Mouse (Mus musculus): Measurements from ENCODE around the gene Gm38392. TPM values are rescaled to one million over a fixed set of nuclear protein-coding genes. Genes with fewer than 3 reads are reported as not detected.
"Not testable (repeated sequence)": the region's sequence is repeated elsewhere in the genome, so short reads cannot be mapped to it uniquely, and the experiment has no call there.

Gene Gm38392
- polyA plus RNA-seq, 1 experiment from 2014 or later, result not detected

- Histone ChIP-seq H3K4me2 (replicated peaks) (0 out of 2 replicates have a peak overlapping the region, but pooled peaks have one; percentile 86), H3K27ac (no peak overlapping the region), H3K4me1 (replicated peaks; ENCODE audit: control insufficient read depth, insufficient read depth, low read length) (peaks cover 17% of the 10 kb centered on the region), H3K9ac (no peak overlapping the region), H3K9me3 (ENCODE audit: control insufficient read depth, low read length) (no peaks in the 10 kb centered on the region), H3K27me3 (ENCODE audit: control insufficient read depth, insufficient read depth, low read length) (no peaks in the 10 kb centered on the region), H3K4me3 (replicated peaks; ENCODE audit: low read length) (no peak overlapping the region), H3K36me3 (replicated peaks; ENCODE audit: control insufficient read depth, insufficient read depth) (peaks cover 52% of the 10 kb centered on the region)
- DNase-seq (ENCODE audit: low spot score) (no peak), ATAC-seq (ENCODE audit: low FRiP score) (no peak)
- WGBS, result 93% methylated on average over 1 of the region's 1 CpGs
Measured at GRCm38 (mm10) chr3:88299172-88299571, 12.2 kb upstream of the Gm38392 start.

- H3K27ac ChIP-seq, result peak overlapping the region; percentile 90
- no peaks in the 10 kb centered on the region for H3K9me3 ChIP-seq (ENCODE audit: control insufficient read depth, low read length)
- no peak for DNase-seq (ENCODE audit: low spot score)
- H3K4me1 ChIP-seq (replicated peaks; ENCODE audit: control insufficient read depth, insufficient read depth, low read length), result peaks cover 17% of the 10 kb centered on the region
- H3K9ac ChIP-seq, result peak overlapping the region; percentile 77
- H3K4me2 ChIP-seq (replicated peaks), result peak overlapping the region; percentile 86
- no peaks in the 10 kb centered on the region for H3K27me3 ChIP-seq (ENCODE audit: control insufficient read depth, insufficient read depth, low read length)
- no peak for ATAC-seq (ENCODE audit: low FRiP score)
- peak overlapping the region; percentile 75 for H3K4me3 ChIP-seq (replicated peaks; ENCODE audit: low read length)
- under 1% methylated on average over 30 of the region's 30 CpGs for WGBS
- peaks cover 35% of the 10 kb centered on the region for H3K36me3 ChIP-seq (replicated peaks; ENCODE audit: control insufficient read depth, insufficient read depth)
Measured at GRCm38 (mm10) chr3:88297321-88297851, 10.4 kb upstream of the Gm38392 start.

- Histone ChIP-seq H3K27me3 (ENCODE audit: control insufficient read depth, insufficient read depth, low read length) (no peaks in the 10 kb centered on the region), H3K36me3 (replicated peaks; ENCODE audit: control insufficient read depth, insufficient read depth) (peaks cover 28% of the 10 kb centered on the region), H3K9ac (peak within 1 kb of the TSS; percentile 77), H3K4me3 (replicated peaks; ENCODE audit: low read length) (peak within 1 kb of the TSS; percentile 75), H3K4me1 (replicated peaks; ENCODE audit: control insufficient read depth, insufficient read depth, low read length) (peaks cover 17% of the 10 kb centered on the region), H3K9me3 (ENCODE audit: control insufficient read depth, low read length) (no peaks in the 10 kb centered on the region), H3K4me2 (replicated peaks) (peak within 1 kb of the TSS; percentile 86), H3K27ac (peak within 1 kb of the TSS; percentile 90)
- ATAC-seq (ENCODE audit: low FRiP score) (peak; percentile 99), DNase-seq (ENCODE audit: low spot score) (peak; percentile 98)
- under 1% methylated on average over 44 of the region's 44 CpGs for WGBS
Measured at GRCm38 (mm10) chr3:88296561-88297318, 9.7 kb upstream of the Gm38392 start, which contains the start of the genes Tsacc and Cct3. Tsacc (minus strand) TSS chr3:88296999. Cct3 (plus strand) TSS chr3:88297116.

- no peak for DNase-seq (ENCODE audit: low spot score)
- H3K9me3 ChIP-seq (ENCODE audit: control insufficient read depth, low read length), result no peaks in the 10 kb centered on the region
- H3K4me3 ChIP-seq (replicated peaks; ENCODE audit: low read length), result peak overlapping the region; percentile 75
- peak overlapping the region; percentile 62 for H3K9ac ChIP-seq
- H3K4me2 ChIP-seq (replicated peaks), result peak overlapping the region; percentile 70
- no peak for ATAC-seq (ENCODE audit: low FRiP score)
- H3K27me3 ChIP-seq (ENCODE audit: control insufficient read depth, insufficient read depth, low read length), result no peaks in the 10 kb centered on the region
- peaks cover 22% of the 10 kb centered on the region for H3K36me3 ChIP-seq (replicated peaks; ENCODE audit: control insufficient read depth, insufficient read depth)
- H3K27ac ChIP-seq, result peak overlapping the region; percentile 80
- H3K4me1 ChIP-seq (replicated peaks; ENCODE audit: control insufficient read depth, insufficient read depth, low read length), result peaks cover 17% of the 10 kb centered on the region
- WGBS, result 2% methylated on average over 12 of the region's 12 CpGs
Measured at GRCm38 (mm10) chr3:88296110-88296560, 9.1 kb upstream of the Gm38392 start.

GRCm38 (mm10) chr3:88295272-88295671 lies 8.3 kb upstream of the Gm38392 start:
- WGBS, result 78% methylated on average over 1 of the region's 1 CpGs
- Histone ChIP-seq H3K4me2 (replicated peaks) (peak overlapping the region; percentile 70), H3K36me3 (replicated peaks; ENCODE audit: control insufficient read depth, insufficient read depth) (peaks cover 14% of the 10 kb centered on the region), H3K4me3 (replicated peaks; ENCODE audit: low read length) (peak overlapping the region; percentile 75; the same call in 1 of the 2 replicates), H3K4me1 (replicated peaks; ENCODE audit: control insufficient read depth, insufficient read depth, low read length) (peaks cover 17% of the 10 kb centered on the region)
- H3K27me3 ChIP-seq (ENCODE audit: control insufficient read depth, insufficient read depth, low read length); DNase-seq (ENCODE audit: low spot score); ATAC-seq (ENCODE audit: low FRiP score); H3K9me3 ChIP-seq (ENCODE audit: control insufficient read depth, low read length); H3K27ac ChIP-seq; H3K9ac ChIP-seq: not testable (repeated sequence)

- Histone ChIP-seq H3K9me3 (ENCODE audit: control insufficient read depth, low read length) (no peaks in the 10 kb centered on the region), H3K4me1 (replicated peaks; ENCODE audit: control insufficient read depth, insufficient read depth, low read length) (peaks cover 6% of the 10 kb centered on the region; the same call in 1 of the 2 replicates), H3K9ac (no peak overlapping the region), H3K27ac (no peak overlapping the region), H3K27me3 (ENCODE audit: control insufficient read depth, insufficient read depth, low read length) (no peaks in the 10 kb centered on the region), H3K36me3 (replicated peaks; ENCODE audit: control insufficient read depth, insufficient read depth) (no peaks in the 10 kb centered on the region), H3K4me3 (replicated peaks; ENCODE audit: low read length) (no peak overlapping the region), H3K4me2 (replicated peaks) (no peak overlapping the region)
- ATAC-seq (ENCODE audit: low FRiP score), result no peak
- DNase-seq (ENCODE audit: low spot score), result no peak
- 52% methylated on average over 4 of the region's 4 CpGs for WGBS
Measured at GRCm38 (mm10) chr3:88291970-88292369, 5.0 kb upstream of the Gm38392 start.

GRCm38 (mm10) chr3:88288133-88288713 lies 1.2 kb upstream of the Gm38392 start:
- not testable (repeated sequence) for ATAC-seq (ENCODE audit: low FRiP score); H3K4me3 ChIP-seq (replicated peaks; ENCODE audit: low read length); H3K9me3 ChIP-seq (ENCODE audit: control insufficient read depth, low read length); H3K9ac ChIP-seq; H3K27me3 ChIP-seq (ENCODE audit: control insufficient read depth, insufficient read depth, low read length); DNase-seq (ENCODE audit: low spot score); H3K36me3 ChIP-seq (replicated peaks; ENCODE audit: control insufficient read depth, insufficient read depth); H3K4me1 ChIP-seq (replicated peaks; ENCODE audit: control insufficient read depth, insufficient read depth, low read length); H3K27ac ChIP-seq; H3K4me2 ChIP-seq (replicated peaks)
- 75% methylated on average over 8 of the region's 10 CpGs for WGBS

- not testable (repeated sequence) for H3K9ac ChIP-seq; H3K9me3 ChIP-seq (ENCODE audit: control insufficient read depth, low read length); H3K4me1 ChIP-seq (replicated peaks; ENCODE audit: control insufficient read depth, insufficient read depth, low read length); H3K27ac ChIP-seq; DNase-seq (ENCODE audit: low spot score); H3K4me2 ChIP-seq (replicated peaks); H3K36me3 ChIP-seq (replicated peaks; ENCODE audit: control insufficient read depth, insufficient read depth); H3K4me3 ChIP-seq (replicated peaks; ENCODE audit: low read length); H3K27me3 ChIP-seq (ENCODE audit: control insufficient read depth, insufficient read depth, low read length); ATAC-seq (ENCODE audit: low FRiP score)
- no CpG with 5 or more reads among the region's 2 CpGs for WGBS
Measured at GRCm38 (mm10) chr3:88285565-88285895, 1.5 kb downstream of the Gm38392 start.

GRCm38 (mm10) chr3:88284815-88285564 lies 2.0 kb downstream of the Gm38392 start:
- DNase-seq (ENCODE audit: low spot score); ATAC-seq (ENCODE audit: low FRiP score): not testable (repeated sequence)
- WGBS, result 93% methylated on average over 14 of the region's 14 CpGs

More at GRCm38 (mm10) chr3:88284815-88285564, 2.0 kb downstream of the Gm38392 start:
- H3K9ac ChIP-seq; H3K36me3 ChIP-seq (replicated peaks; ENCODE audit: control insufficient read depth, insufficient read depth); H3K9me3 ChIP-seq (ENCODE audit: control insufficient read depth, low read length); H3K4me1 ChIP-seq (replicated peaks; ENCODE audit: control insufficient read depth, insufficient read depth, low read length); H3K27me3 ChIP-seq (ENCODE audit: control insufficient read depth, insufficient read depth, low read length); H3K4me3 ChIP-seq (replicated peaks; ENCODE audit: low read length); H3K27ac ChIP-seq; H3K4me2 ChIP-seq (replicated peaks): not testable (repeated sequence)

All from hindbrain, embryonic 14.5 days (tissue).